Mouse (Mus musculus) forebrain, postnatal 0 days (tissue): ENCODE results near the gene Gstm3. TPM values are rescaled to one million over a fixed set of nuclear protein-coding genes. Genes with fewer than 3 reads are reported as not detected.

Source experiments
- ATAC-seq: fragments of 200-750 bp; cut with Nextera tagmentation; 2 replicates; pipeline ENCODE4 v1.8.0; 2017; ENCODE audit warnings: mild to moderate bottlenecking, moderate library complexity
- DNase-seq: peaks from one replicate; pipeline ENCODE4 v3.0.0-alpha.2; 2015
- H3K27ac ChIP-seq: fragments of 300-500 bp; sonication (generic); 2 replicates; pipeline ENCODE4 v1.5.1; 2014; ENCODE audit warnings: low read depth, mild to moderate bottlenecking, antibody characterized with exemption, low read length, moderate library complexity, mixed read lengths
- H3K27me3 ChIP-seq: fragments of 300-500 bp; sonication (generic); 2 replicates; pipeline ENCODE4 v1.6.1; 2014; ENCODE audit warnings: mild to moderate bottlenecking, low read length, mixed read lengths; ENCODE audit not compliant: insufficient read depth
- H3K36me3 ChIP-seq: fragments of 300-500 bp; sonication (generic); 2 replicates; pipeline ENCODE4 v1.6.1; 2014; ENCODE audit warnings: mild to moderate bottlenecking, moderate library complexity; ENCODE audit not compliant: insufficient read depth
- H3K4me1 ChIP-seq: fragments of 300-500 bp; sonication (generic); 2 replicates; pipeline ENCODE4 v1.6.1; 2014; ENCODE audit warnings: antibody characterized with exemption; ENCODE audit not compliant: insufficient read depth
- H3K4me2 ChIP-seq: fragments of 300-500 bp; sonication (generic); 2 replicates; pipeline ENCODE4 v1.6.1; 2014; ENCODE audit warnings: low read depth, mild to moderate bottlenecking, moderate library complexity
- H3K4me3 ChIP-seq: fragments of 300-500 bp; sonication (generic); 2 replicates; pipeline ENCODE4 v1.5.1; 2014; ENCODE audit warnings: low read depth, low read length, mixed read lengths
- H3K9ac ChIP-seq: fragments of 300-500 bp; sonication (generic); 2 replicates; pipeline ENCODE4 v1.6.1; 2014; ENCODE audit warnings: mild to moderate bottlenecking
- H3K9me3 ChIP-seq: fragments of 300-500 bp; sonication (generic); 2 replicates; pipeline ENCODE4 v1.6.1; 2016; ENCODE audit warnings: low read length
- CTCF ChIP-seq: sonication (generic); IDR thresholded peaks from 2 replicates; pipeline ENCODE4 v1.5.1; 2016; ENCODE audit warnings: antibody characterized with exemption, control low read depth, low read depth
- WGBS: fragments of 180-500 bp; shearing (Covaris S2); extraction: QIAGEN DNeasy Blood & Tissue Kit; methylation state at CpG from one replicate; pipeline ENCODE4 v1.1.7; 2014; 5-methylcytosine and 5-hydroxymethylcytosine counted together
- polyA plus RNA-seq: library from polyadenylated mRNA; unstranded; fragments of >200 nt; fragmentation: Nextera tagmentation; extraction: Ambion mirVana; gene quantifications from 2 replicates; pipeline ENCODE4 v1.2.1, GENCODE M21; 2015
- total RNA-seq: library from RNA; depleted of rRNA; stranded (reverse); fragments of >200 nt; gene quantifications from 2 replicates; pipeline ENCODE4 v1.2.3, GENCODE M21; 2014

Gene Gstm3
- total and polyA plus RNA-seq, 2 experiments from 2014 or later, result not detected

DNA sequence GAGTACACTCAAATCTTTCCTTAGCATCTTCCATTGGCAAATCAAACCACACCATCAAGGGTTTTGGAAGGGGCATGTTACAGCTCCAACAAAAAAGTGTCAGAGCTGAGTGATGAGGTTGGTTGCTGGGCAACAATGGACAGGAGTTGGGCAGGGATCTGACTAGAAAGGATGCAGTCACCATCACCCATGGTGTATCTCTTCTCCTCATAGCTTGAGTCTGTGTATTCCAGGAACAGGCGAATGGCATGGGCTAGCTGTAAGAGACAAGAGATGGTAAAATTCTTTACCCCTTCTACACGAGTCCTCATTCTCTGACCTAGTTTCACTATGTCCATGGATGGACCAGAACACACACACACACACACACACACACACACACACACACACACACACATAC, 37.9 kb downstream of the Gstm3 start:
- DNase-seq (no peak), ATAC-seq (peak; percentile 27)
- 45% methylated on average over 2 of the region's 2 CpGs for WGBS
- peak overlapping the region; percentile 67 for H3K27ac ChIP-seq
- peak overlapping the region; percentile 36 for H3K9ac ChIP-seq
- H3K36me3 ChIP-seq, result no peaks in the 10 kb centered on the region
- H3K4me2 ChIP-seq, result peak overlapping the region; percentile 44
- no peak for TF ChIP-seq CTCF
- no peaks in the 10 kb centered on the region for H3K27me3 ChIP-seq
- no peaks in the 10 kb centered on the region for H3K9me3 ChIP-seq
- peak overlapping the region; percentile 26 for H3K4me3 ChIP-seq
- no peaks in the 10 kb centered on the region; the same call in 1 of the 2 replicates for H3K4me1 ChIP-seq

DNA sequence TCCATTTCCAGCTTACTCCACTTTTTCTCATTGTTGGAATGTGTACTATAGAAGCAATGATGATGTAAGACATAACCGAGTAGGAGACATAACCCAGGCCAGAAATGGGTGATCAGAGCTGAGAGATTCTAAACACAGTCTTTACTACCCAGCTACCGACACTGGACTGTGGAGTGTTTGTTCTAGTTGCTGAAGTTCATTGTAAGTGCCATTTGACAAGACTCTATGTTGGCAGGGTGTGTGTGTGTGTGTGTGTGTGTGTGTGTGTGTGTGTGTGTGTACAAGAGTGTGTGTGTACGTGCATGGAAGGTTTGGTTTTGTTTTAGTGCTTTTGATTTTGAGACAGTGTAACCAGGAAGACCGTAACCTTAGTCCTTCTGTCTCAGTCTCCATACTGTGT, 39.4 kb downstream of the Gstm3 start:
- no peak for DNase-seq
- Histone ChIP-seq H3K36me3 (no peaks in the 10 kb centered on the region), H3K9ac (no peak overlapping the region), H3K4me2 (no peak overlapping the region), H3K4me3 (no peak overlapping the region), H3K27me3 (no peaks in the 10 kb centered on the region), H3K4me1 (no peaks in the 10 kb centered on the region; the same call in 1 of the 2 replicates), H3K27ac (no peak overlapping the region), H3K9me3 (no peaks in the 10 kb centered on the region)
- ATAC-seq, result no peak
- WGBS, result 88% methylated on average over 4 of the region's 4 CpGs
- no peak for TF ChIP-seq CTCF

- TF ChIP-seq CTCF, result no peak
- Histone ChIP-seq H3K9me3 (no peaks in the 10 kb centered on the region), H3K36me3 (no peaks in the 10 kb centered on the region), H3K4me1 (no peaks in the 10 kb centered on the region; the same call in 1 of the 2 replicates), H3K4me3 (no peak overlapping the region), H3K9ac (no peak overlapping the region), H3K27me3 (no peaks in the 10 kb centered on the region), H3K27ac (no peak overlapping the region), H3K4me2 (no peak overlapping the region)
- no peak for DNase-seq
- WGBS, result 84% methylated on average over 4 of the region's 4 CpGs
- ATAC-seq, result no peak
Measured at GRCm38 (mm10) chr3:107929243-107929642, 39.8 kb downstream of the Gstm3 start.

- TF ChIP-seq CTCF, result no peak
- H3K9ac ChIP-seq, result no peak overlapping the region
- H3K9me3 ChIP-seq, result no peaks in the 10 kb centered on the region
- WGBS, result 83% methylated on average over 11 of the region's 11 CpGs
- no peak overlapping the region for H3K4me2 ChIP-seq
- H3K4me3 ChIP-seq, result no peak overlapping the region
- no peak for DNase-seq
- H3K36me3 ChIP-seq, result no peaks in the 10 kb centered on the region
- no peak overlapping the region for H3K27ac ChIP-seq
- no peaks in the 10 kb centered on the region; the same call in 1 of the 2 replicates for H3K4me1 ChIP-seq
- no peak for ATAC-seq
- H3K27me3 ChIP-seq, result no peaks in the 10 kb centered on the region
Measured at GRCm38 (mm10) chr3:107928691-107929090, 40.4 kb downstream of the Gstm3 start.

- ATAC-seq, result no peak
Measured at GRCm38 (mm10) chr3:107927841-107928240, 41.2 kb downstream of the Gstm3 start.

GRCm38 (mm10) chr3:107925335-107925734, 43.7 kb downstream of the Gstm3 start:
- 91% methylated on average over 3 of the region's 3 CpGs for WGBS
- no peaks in the 10 kb centered on the region for H3K36me3 ChIP-seq
- H3K4me3 ChIP-seq, result no peak overlapping the region
- no peak overlapping the region for H3K4me2 ChIP-seq
- ATAC-seq, result no peak
- no peak for DNase-seq
- H3K27me3 ChIP-seq, result no peaks in the 10 kb centered on the region
- no peak overlapping the region for H3K27ac ChIP-seq
- no peaks in the 10 kb centered on the region for H3K4me1 ChIP-seq
- no peak overlapping the region for H3K9ac ChIP-seq
- H3K9me3 ChIP-seq, result no peaks in the 10 kb centered on the region
- TF ChIP-seq CTCF, result no peak

More at GRCm38 (mm10) chr3:107927841-107928240, 41.2 kb downstream of the Gstm3 start:
- TF ChIP-seq CTCF, result no peak
- 73% methylated on average over 3 of the region's 3 CpGs for WGBS
- no peaks in the 10 kb centered on the region for H3K9me3 ChIP-seq
- no peak overlapping the region for H3K4me2 ChIP-seq
- H3K4me1 ChIP-seq, result no peaks in the 10 kb centered on the region; the same call in 1 of the 2 replicates
- H3K27ac ChIP-seq, result no peak overlapping the region
- no peaks in the 10 kb centered on the region for H3K36me3 ChIP-seq
- DNase-seq, result no peak
- H3K4me3 ChIP-seq, result no peak overlapping the region
- H3K27me3 ChIP-seq, result no peaks in the 10 kb centered on the region
- H3K9ac ChIP-seq, result no peak overlapping the region

DNA sequence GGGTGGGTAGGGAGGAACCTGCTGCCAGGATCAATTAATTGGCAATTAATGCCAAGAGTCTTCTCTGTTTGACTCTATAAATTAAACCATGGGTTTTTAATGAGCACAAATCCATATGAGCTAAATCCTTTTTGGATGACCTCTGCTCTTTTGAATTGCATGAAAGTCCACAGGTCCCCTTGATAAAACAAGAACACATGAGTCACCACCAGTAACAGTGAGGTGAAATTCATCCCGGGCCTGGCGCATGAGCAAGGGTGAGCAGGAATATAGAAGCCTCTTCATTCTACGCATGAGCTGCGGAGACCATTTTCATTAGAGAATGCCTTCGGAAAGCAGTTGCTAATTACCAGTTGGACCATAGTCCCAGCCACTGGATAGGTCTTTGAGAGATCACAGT, 48.7 kb downstream of the Gstm3 start:
- H3K4me2 ChIP-seq, result no peak overlapping the region
- 83% methylated on average over 5 of the region's 5 CpGs for WGBS
- no peak overlapping the region for H3K27ac ChIP-seq
- no peak for ATAC-seq
- no peaks in the 10 kb centered on the region for H3K27me3 ChIP-seq
- H3K9ac ChIP-seq, result no peak overlapping the region
- DNase-seq, result no peak
- no peaks in the 10 kb centered on the region for H3K9me3 ChIP-seq
- H3K36me3 ChIP-seq, result no peaks in the 10 kb centered on the region
- no peak for TF ChIP-seq CTCF
- H3K4me3 ChIP-seq, result no peak overlapping the region
- H3K4me1 ChIP-seq, result no peaks in the 10 kb centered on the region
